Mouse (Mus musculus) testis, adult 2 months (tissue): Measurements from ENCODE around the gene Dnase1. TPM values are rescaled to one million over a fixed set of nuclear protein-coding genes. Genes with fewer than 3 reads are reported as not detected.
A peak's percentile ranks its signal among the peaks of the same experiment; 100 is the strongest.
"Not testable (repeated sequence)": the region's sequence is repeated elsewhere in the genome, so short reads cannot be mapped to it uniquely, and the experiment has no call there.

ENCODE experiments used
- H3K27ac ChIP-seq: fragments of 200-500 bp; 2 replicates; pipeline ENCODE4 v1.5.1; 2012; ENCODE audit warnings: low read depth, low read length; ENCODE audit not compliant: control insufficient read depth, insufficient read depth
- H3K27me3 ChIP-seq: fragments of 200-500 bp; 2 replicates; pipeline ENCODE4 v1.6.1; 2012; ENCODE audit warnings: mild to moderate bottlenecking, low read length, moderate library complexity; ENCODE audit not compliant: control insufficient read depth, insufficient read depth
- H3K36me3 ChIP-seq: fragments of 200-500 bp; 2 replicates; pipeline ENCODE4 v1.6.1; 2012; ENCODE audit warnings: mild to moderate bottlenecking, low read length; ENCODE audit not compliant: control insufficient read depth, insufficient read depth
- H3K4me1 ChIP-seq: fragments of 200-500 bp; 2 replicates; pipeline ENCODE4 v1.6.1; 2012; ENCODE audit warnings: low read length; ENCODE audit not compliant: control insufficient read depth, insufficient read depth
- H3K4me3 ChIP-seq: fragments of 200-500 bp; 2 replicates; pipeline ENCODE4 v1.5.1; 2012; ENCODE audit warnings: low read depth, mild to moderate bottlenecking, low read length, moderate library complexity, mixed read lengths; ENCODE audit not compliant: control insufficient read depth
- CTCF ChIP-seq: fragments of 200-500 bp; IDR thresholded peaks from 2 replicates; pipeline ENCODE4 v1.5.1; 2012; ENCODE audit warnings: low read depth, mild to moderate bottlenecking, inconsistent platforms, low read length, moderate library complexity; ENCODE audit not compliant: control insufficient read depth, insufficient read depth, insufficient replicate concordance
- POLR2A ChIP-seq: fragments of 200-500 bp; IDR thresholded peaks from 2 replicates; pipeline ENCODE4 v1.6.1; 2012; ENCODE audit warnings: low read depth, mild to moderate bottlenecking, inconsistent platforms, low read length, moderate library complexity; ENCODE audit not compliant: control insufficient read depth
- polyA plus RNA-seq: library from polyadenylated mRNA; depleted of rRNA; stranded (reverse); fragments of >200 nt; gene quantifications from 2 replicates; pipeline ENCODE4 v1.2.3, GENCODE M21; 2012

Dnase1 gene
- polyA plus RNA-seq, 1 experiment, result 0.17 TPM

DNA sequence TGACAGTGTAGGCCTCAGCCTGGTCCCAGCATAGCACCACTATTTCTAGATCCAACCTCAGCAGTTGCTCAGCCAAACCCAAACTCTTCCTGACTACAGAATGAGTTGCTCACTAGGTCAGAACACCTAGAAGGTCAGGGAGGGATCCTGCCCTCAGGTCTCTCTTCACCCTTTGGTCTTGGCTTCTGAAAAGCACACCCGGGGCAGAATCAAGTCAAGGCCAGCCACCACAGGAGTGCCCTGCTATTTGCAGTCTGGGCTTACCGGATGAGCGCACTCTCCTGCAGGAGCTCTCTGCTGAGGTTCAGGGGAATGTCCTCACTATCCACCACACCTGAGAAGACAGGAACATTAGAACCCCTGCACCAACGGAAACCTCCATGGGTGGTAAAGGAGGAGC lies 15.9 kb downstream of the Dnase1 start:
- H3K27ac ChIP-seq, result no peak overlapping the region
- peaks cover 6% of the 10 kb centered on the region for H3K36me3 ChIP-seq
- H3K4me1 ChIP-seq, result no peaks in the 10 kb centered on the region
- H3K27me3 ChIP-seq, result no peaks in the 10 kb centered on the region
- no peak overlapping the region for H3K4me3 ChIP-seq
- TF ChIP-seq CTCF, result no peak
- no peak for TF ChIP-seq POLR2A

- no peak overlapping the region for H3K4me3 ChIP-seq
- no peak overlapping the region for H3K27ac ChIP-seq
- H3K27me3 ChIP-seq, result no peaks in the 10 kb centered on the region
- H3K36me3 ChIP-seq, result peaks cover 6% of the 10 kb centered on the region
- TF ChIP-seq POLR2A (no peak), CTCF (no peak)
- H3K4me1 ChIP-seq, result no peaks in the 10 kb centered on the region
These were observed 17.1 kb downstream of the Dnase1 start for GRCm38 (mm10) chr16:4053811-4054210.

GRCm38 (mm10) chr16:4064945-4065344 lies 28.2 kb downstream of the Dnase1 start:
- no peak overlapping the region for H3K4me3 ChIP-seq
- TF ChIP-seq POLR2A (no peak), CTCF (no peak)
- no peaks in the 10 kb centered on the region for H3K27me3 ChIP-seq
- H3K4me1 ChIP-seq, result no peaks in the 10 kb centered on the region
- no peak overlapping the region for H3K27ac ChIP-seq
- H3K36me3 ChIP-seq, result no peaks in the 10 kb centered on the region; the same call in none of the 2 replicates

- Histone ChIP-seq H3K27ac (no peak overlapping the region), H3K36me3 (no peaks in the 10 kb centered on the region; the same call in none of the 2 replicates), H3K27me3 (no peaks in the 10 kb centered on the region), H3K4me1 (no peaks in the 10 kb centered on the region), H3K4me3 (no peak overlapping the region)
- peak; percentile 51; the same call in 1 of the 2 replicates for TF ChIP-seq CTCF
- TF ChIP-seq POLR2A, result no peak
These were observed 31.8 kb downstream of the Dnase1 start for GRCm38 (mm10) chr16:4068588-4068987.

DNA sequence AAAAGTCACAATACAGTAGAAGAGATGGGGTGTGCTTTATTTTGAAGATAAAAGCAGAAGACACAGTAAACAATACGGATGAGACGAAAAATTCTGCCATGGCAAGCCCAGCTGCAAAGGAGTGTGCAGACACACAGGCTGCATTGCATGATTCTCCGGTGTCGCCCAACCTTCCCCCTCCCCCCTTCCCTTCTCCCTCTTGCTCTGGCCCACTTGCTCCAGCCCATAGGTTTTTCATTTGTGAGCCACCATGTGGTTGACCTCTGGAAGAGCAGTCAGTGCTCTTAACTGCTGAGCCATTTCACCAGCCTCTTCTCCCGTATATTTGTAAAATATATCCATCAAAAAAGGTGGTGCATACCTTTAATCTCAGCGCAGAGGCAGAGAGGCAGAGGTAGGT lies 37.6 kb downstream of the Dnase1 start:
- TF ChIP-seq POLR2A (no peak), CTCF (no peak)
- no peaks in the 10 kb centered on the region for H3K27me3 ChIP-seq
- no peaks in the 10 kb centered on the region for H3K36me3 ChIP-seq
- no peak overlapping the region for H3K4me3 ChIP-seq
- no peak overlapping the region for H3K27ac ChIP-seq
- peaks cover 2% of the 10 kb centered on the region for H3K4me1 ChIP-seq

DNA sequence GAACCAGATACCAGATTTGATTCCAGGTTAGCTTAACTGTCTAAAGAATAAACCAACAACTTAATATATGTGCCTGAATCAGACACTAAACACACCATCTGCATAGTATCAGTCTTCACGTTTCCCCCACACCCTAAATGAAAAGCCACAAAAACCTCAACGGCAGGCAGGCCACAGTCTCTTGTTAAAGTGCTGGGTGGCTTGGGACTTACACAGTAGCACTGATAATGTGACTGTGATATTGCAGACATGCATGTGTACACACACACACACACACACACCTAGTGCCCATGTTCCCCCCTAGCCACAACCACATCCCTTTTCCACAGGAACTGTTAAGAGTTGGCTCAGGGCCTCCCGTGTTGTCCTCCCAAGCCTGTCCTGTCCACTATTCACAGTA lies 38.1 kb downstream of the Dnase1 start:
- Histone ChIP-seq H3K27ac (no peak overlapping the region), H3K4me3 (no peak overlapping the region), H3K36me3 (no peaks in the 10 kb centered on the region), H3K27me3 (no peaks in the 10 kb centered on the region), H3K4me1 (peaks cover 2% of the 10 kb centered on the region)
- TF ChIP-seq CTCF, result no peak
- TF ChIP-seq POLR2A, result no peak

- Histone ChIP-seq H3K27me3 (no peaks in the 10 kb centered on the region), H3K27ac (peak within 1 kb of the TSS; percentile 91), H3K36me3 (no peaks in the 10 kb centered on the region), H3K4me3 (peak within 1 kb of the TSS; percentile 96), H3K4me1 (peaks cover 2% of the 10 kb centered on the region)
- TF ChIP-seq CTCF, result 0 out of 2 replicates have a peak, but pooled peaks have one; percentile 4
- peak; percentile 87 for TF ChIP-seq POLR2A
These were observed 40.8 kb downstream of the Dnase1 start, which contains the start of gene Trap1 for GRCm38 (mm10) chr16:4077384-4078061. Trap1 (minus strand) TSS chr16:4077827.

DNA sequence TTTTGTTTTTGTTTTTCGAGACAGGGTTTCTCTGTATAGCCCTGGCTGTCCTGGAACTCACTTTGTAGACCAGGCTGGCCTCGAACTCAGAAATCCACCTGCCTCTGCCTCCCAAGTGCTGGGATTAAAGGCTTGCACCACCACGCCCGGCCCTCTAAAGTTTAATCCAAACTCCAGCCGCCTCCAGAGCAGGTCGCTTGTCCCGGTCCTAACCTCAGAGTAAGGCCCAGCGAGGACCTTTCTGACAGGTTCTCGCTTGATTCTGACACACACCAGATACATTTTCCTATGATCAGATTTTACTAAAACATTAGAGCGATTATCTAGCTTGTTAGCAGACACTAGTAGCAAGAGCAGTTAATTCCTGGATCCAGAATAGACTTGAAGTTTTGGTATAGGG lies 41.6 kb downstream of the Dnase1 start:
- H3K27ac ChIP-seq, H3K27me3 ChIP-seq, H3K36me3 ChIP-seq, H3K4me1 ChIP-seq: not testable (repeated sequence)
- H3K4me3 ChIP-seq, result peak overlapping the region; percentile 41
